Mouse (Mus musculus) right cerebral cortex, postnatal 36 days (tissue): ENCODE results near the gene Tpp2.
"Not testable (repeated sequence)": the region's sequence is repeated elsewhere in the genome, so short reads cannot be mapped to it uniquely, and the experiment has no call there.

Experiments
- DNase-seq, 2 experiments: peaks; one replicate each; pipeline ENCODE4 v3.0.0; 2022; ENCODE audit warnings: low spot score in 2 of 2, mixed read lengths in 1 of 2

Gene Tpp2

DNA sequence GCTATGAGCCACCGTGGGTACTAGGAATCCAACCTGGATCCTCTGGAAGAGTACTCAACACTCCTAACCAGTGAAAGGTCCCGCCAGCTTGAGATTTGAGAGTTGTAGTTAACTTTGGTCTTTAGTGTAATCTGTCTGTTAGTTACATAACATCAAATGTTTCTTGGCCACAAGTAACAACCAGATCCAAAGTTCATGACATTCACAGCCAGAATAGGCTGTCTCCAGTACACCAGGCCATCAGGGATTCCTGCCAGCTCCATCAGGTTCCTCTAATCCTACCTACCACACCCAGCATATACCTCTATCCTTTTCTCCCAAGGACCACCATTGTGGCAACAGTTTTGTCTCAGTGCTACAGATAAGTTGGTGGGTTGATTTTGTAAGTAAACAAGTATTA lies 82.1 kb downstream of the Tpp2 start:
- no peak for DNase-seq

DNA sequence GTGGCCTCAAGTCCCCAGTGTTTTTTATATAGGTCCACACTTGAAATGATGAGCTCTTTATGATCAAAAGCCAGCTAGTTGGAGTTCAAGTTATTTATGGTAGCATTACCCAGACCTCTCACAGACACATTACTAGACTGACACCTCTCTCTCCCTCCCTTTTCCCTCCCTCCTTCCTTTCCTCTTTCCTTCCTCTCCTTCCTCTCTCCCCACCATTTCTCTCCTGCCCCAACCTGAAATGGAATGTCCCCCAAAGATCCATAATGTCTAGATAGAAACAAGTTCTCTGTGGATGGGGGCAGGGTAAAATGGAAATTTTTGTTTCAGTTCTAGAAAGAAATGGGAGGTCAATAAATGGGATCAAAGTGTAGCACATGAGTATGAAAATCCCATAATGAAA lies 86.5 kb downstream of the Tpp2 start, which contains the start of gene Mettl21c:
Gene Mettl21c (minus strand): TSS at position 101 of the 400 bp plus-strand sequence.
- no peak for DNase-seq

DNA sequence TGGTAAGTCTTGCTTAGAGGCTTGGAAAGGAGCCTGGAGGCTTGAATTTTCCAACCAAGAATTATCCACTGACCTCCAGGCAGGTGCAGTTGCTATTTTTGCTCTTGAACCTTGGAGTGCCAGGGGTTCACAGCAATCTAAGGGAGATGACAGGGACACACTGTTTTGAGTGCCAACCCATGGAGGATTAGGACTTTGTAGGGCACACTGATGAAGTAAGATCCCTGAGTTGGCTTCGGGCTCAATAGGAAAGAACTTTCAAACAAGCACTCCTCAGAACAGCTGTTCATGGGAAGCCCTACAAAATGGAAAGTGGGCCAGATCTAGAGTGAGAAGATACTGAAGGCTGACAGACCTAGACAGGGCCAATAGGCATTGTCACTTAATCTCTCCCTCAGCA lies 89.2 kb downstream of the Tpp2 start:
- no peak for DNase-seq

DNA sequence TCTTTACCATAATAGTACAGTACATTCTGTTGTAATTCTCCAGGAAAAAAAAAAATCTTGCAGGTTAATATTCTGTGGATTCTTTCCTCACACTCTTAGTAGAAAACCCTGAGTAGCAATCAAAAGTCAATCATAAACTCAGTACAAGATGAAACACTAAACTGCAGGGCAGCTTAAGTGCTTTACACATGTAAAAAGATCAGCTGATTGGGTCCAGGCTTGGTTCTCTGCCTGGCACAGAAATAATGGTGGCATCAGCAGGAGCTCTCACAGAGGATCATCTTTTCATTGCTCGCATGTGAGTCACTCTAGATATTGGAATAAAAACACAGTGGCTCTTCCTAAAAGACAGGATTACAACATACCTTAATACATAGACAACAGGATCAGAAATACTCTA lies 94.2 kb downstream of the Tpp2 start:
- DNase-seq, result no peak

DNA sequence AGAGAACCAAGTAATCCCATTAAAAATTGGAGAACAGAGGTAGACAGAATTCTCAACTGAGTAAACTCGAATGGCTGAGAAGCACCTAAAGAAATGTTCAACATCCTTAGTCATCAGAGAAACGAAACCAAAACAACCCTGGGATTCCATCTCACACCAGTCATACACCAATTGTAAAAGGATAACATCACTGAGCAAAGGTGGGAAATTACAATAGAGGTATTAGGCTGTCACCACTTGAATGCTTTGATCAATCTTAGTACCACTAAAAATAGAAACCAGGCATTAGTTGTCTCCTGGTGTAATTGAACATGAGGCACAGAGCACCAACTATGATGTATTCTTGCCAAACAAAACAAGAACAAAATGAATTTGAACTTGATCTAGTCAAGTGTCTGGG lies 98.8 kb downstream of the Tpp2 start:
- DNase-seq, result no peak

DNA sequence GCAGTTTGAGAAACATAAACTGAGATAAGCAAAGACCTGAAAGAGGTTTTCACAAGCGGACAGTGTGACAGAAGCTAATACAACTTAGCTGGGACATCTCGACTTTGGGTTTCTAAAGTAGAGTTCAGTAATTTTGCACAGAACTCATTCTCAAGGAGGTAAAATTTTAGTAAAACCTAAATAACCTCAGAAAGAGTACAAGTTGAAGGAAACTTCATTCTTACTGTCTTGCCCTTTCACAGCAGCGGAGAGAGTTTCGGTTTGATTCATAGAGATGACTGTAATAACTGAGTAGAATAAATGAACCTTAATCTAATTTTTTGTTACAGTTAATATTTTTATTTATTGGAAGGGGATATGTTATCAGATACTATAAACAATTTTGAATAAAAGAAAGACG lies 99.5 kb downstream of the Tpp2 start:
- DNase-seq, result no peak

DNA sequence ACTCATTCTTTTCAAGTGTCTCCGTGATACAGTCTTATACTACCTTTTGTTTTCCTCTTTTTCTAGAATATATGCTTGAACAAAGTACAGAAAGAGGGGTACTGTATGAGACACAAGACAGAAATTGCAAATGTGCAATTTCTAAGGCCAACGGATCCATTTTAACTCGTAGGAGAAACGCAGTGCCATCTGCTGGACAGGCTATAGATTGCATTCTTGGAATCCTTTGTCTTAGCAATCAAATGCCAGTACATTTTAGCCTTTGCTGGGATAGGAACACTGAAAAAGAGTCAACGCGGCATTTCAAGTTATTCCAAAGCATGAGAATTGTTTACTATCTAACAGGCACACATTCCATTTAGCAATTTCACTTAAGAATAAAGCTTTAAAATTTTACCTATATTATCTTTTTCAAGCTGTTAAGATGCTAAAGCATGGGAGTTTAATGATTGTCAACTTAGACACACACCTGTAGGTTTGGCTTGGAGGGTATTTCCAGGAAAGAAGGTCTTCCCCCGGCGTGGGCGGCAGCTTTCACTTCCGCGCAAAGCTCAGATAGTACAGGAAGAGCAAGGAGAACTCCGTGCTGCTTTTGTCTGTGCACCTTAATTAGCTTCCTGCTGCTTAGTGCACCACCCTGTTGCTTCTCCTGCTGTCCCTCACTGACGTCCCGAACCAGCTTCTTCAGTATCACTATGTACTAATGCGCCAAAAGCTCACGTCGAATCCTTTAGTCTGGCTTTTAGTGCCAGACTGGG lies 108.5 kb downstream of the Tpp2 start:
- peak; percentile 7 to 8 for DNase-seq

DNA sequence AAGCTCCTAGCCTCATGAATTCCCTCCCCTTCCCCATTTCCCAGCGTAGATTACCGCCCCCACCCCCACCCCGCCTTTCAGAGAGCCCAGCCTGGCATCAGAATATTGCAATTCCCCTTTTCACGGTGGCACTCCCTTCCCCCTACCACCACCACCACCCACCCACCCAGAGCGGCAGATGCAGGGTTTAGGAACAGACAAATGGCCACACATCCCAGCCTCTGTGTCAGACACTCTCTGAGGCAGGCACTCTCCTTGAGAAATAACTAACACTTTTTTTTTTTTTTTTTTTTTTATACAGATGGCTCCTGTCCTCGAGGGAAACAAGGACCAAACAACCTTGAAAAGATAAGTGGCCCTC lies 109.1 kb downstream of the Tpp2 start:
- DNase-seq, result no peak

DNA sequence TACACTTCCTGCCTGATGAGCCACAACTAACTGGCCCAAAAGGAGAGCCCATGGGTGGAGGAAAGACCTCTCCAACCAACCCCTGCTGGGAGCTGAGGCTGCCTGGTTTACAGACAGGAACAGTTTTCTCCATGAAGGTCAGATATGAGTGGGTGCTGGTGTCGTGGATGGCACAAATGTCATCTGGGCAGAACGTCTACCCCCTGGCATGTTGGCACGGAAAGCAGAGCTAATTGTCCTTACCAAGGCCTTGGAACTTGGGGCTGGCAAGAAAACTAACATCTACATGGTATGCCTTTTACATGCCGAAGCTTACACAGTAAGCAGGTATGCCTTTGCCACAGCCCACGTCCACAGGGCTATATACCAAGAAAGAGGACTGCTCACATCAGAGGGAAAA lies 112.2 kb downstream of the Tpp2 start:
- DNase-seq, result not testable (repeated sequence)

DNA sequence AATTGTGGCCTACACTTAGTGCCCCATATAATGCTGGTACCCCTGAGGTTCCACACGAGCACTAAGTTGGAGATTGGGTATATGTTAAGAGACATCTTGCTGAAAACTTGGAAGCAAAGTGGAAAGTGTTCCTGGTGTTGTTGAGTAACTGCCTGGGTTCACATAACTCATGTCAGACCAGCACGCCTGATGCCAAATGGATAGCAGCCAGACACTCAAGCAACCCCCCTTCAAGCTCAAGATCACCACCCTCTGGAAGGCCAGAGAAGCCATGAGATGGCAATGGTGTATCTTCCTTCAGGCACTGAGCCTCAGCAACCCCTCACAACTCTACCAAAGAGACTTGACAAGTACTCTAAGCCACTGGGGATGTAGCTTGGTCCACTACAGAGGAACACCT lies 113.1 kb downstream of the Tpp2 start:
- DNase-seq, result no peak
